Mouse (Mus musculus): ENCODE data around the gene Lrrc55. TPM values are rescaled to one million over a fixed set of nuclear protein-coding genes. Genes with fewer than 3 reads are reported as not detected.

The Lrrc55 gene
- polyA plus RNA-seq, 1 experiment = 1.5 TPM

GRCm38 (mm10) chr2:85198011-85198965, 1.3 kb upstream of the Lrrc55 start:
- Histone ChIP-seq H3K27ac (ENCODE audit: insufficient read depth, low read depth, low read length) (no peak overlapping the region), H3K4me1 (ENCODE audit: control insufficient read depth, insufficient read depth, insufficient read length, low read length) (no peaks in the 10 kb centered on the region), H3K4me3 (ENCODE audit: low read depth, low read length) (peak overlapping the region; percentile 39), H3K36me3 (ENCODE audit: control insufficient read depth, insufficient read depth, low read length) (no peaks in the 10 kb centered on the region), H3K27me3 (ENCODE audit: control insufficient read depth, insufficient read depth, low read length) (no peaks in the 10 kb centered on the region)
- TF ChIP-seq POLR2A (IDR thresholded peaks at IDR 0.05; ENCODE audit: low read depth, low read length) (no peak), CTCF (IDR thresholded peaks at IDR 0.05; ENCODE audit: extremely low read depth, insufficient read length, insufficient replicate concordance, low read depth, low read length) (no peak)
- WGBS = 9% methylated on average over 24 of the region's 24 CpGs

GRCm38 (mm10) chr2:85194566-85194965, 2.4 kb downstream of the Lrrc55 start:
- 62% methylated on average over 1 of the region's 1 CpGs for WGBS
- TF ChIP-seq POLR2A (IDR thresholded peaks at IDR 0.05; ENCODE audit: low read depth, low read length) (no peak), CTCF (IDR thresholded peaks at IDR 0.05; ENCODE audit: extremely low read depth, insufficient read length, insufficient replicate concordance, low read depth, low read length) (no peak)
- Histone ChIP-seq H3K27me3 (ENCODE audit: control insufficient read depth, insufficient read depth, low read length) (no peaks in the 10 kb centered on the region), H3K36me3 (ENCODE audit: control insufficient read depth, insufficient read depth, low read length) (no peaks in the 10 kb centered on the region), H3K27ac (ENCODE audit: insufficient read depth, low read depth, low read length) (no peak overlapping the region), H3K4me3 (ENCODE audit: low read depth, low read length) (no peak overlapping the region), H3K4me1 (ENCODE audit: control insufficient read depth, insufficient read depth, insufficient read length, low read length) (no peaks in the 10 kb centered on the region)

- Histone ChIP-seq H3K27ac (ENCODE audit: insufficient read depth, low read depth, low read length) (no peak overlapping the region), H3K4me3 (ENCODE audit: low read depth, low read length) (no peak overlapping the region), H3K4me1 (ENCODE audit: control insufficient read depth, insufficient read depth, insufficient read length, low read length) (no peaks in the 10 kb centered on the region), H3K36me3 (ENCODE audit: control insufficient read depth, insufficient read depth, low read length) (no peaks in the 10 kb centered on the region), H3K27me3 (ENCODE audit: control insufficient read depth, insufficient read depth, low read length) (no peaks in the 10 kb centered on the region)
- WGBS = 84% methylated on average over 6 of the region's 6 CpGs
- no peak for TF ChIP-seq POLR2A (IDR thresholded peaks at IDR 0.05; ENCODE audit: low read depth, low read length)
- TF ChIP-seq CTCF (IDR thresholded peaks at IDR 0.05; ENCODE audit: extremely low read depth, insufficient read length, insufficient replicate concordance, low read depth, low read length) = no peak
Observed at GRCm38 (mm10) chr2:85187582-85188151, 9.3 kb downstream of the Lrrc55 start.

GRCm38 (mm10) chr2:85178139-85178800, 18.7 kb downstream of the Lrrc55 start:
- TF ChIP-seq CTCF (IDR thresholded peaks at IDR 0.05; ENCODE audit: extremely low read depth, insufficient read length, insufficient replicate concordance, low read depth, low read length) (no peak), POLR2A (IDR thresholded peaks at IDR 0.05; ENCODE audit: low read depth, low read length) (no peak)
- no peaks in the 10 kb centered on the region for H3K36me3 ChIP-seq (ENCODE audit: control insufficient read depth, insufficient read depth, low read length)
- H3K4me3 ChIP-seq (ENCODE audit: low read depth, low read length) = no peak overlapping the region
- no peak overlapping the region for H3K27ac ChIP-seq (ENCODE audit: insufficient read depth, low read depth, low read length)
- no peaks in the 10 kb centered on the region for H3K4me1 ChIP-seq (ENCODE audit: control insufficient read depth, insufficient read depth, insufficient read length, low read length)
- H3K27me3 ChIP-seq (ENCODE audit: control insufficient read depth, insufficient read depth, low read length) = no peaks in the 10 kb centered on the region
- WGBS = 62% methylated on average over 4 of the region's 4 CpGs

GRCm38 (mm10) chr2:85173545-85173944, 23.5 kb downstream of the Lrrc55 start:
- Histone ChIP-seq H3K4me3 (ENCODE audit: low read depth, low read length) (no peak overlapping the region), H3K27me3 (ENCODE audit: control insufficient read depth, insufficient read depth, low read length) (no peaks in the 10 kb centered on the region), H3K36me3 (ENCODE audit: control insufficient read depth, insufficient read depth, low read length) (no peaks in the 10 kb centered on the region), H3K27ac (ENCODE audit: insufficient read depth, low read depth, low read length) (no peak overlapping the region), H3K4me1 (ENCODE audit: control insufficient read depth, insufficient read depth, insufficient read length, low read length) (no peaks in the 10 kb centered on the region)
- WGBS = 87% methylated on average over 6 of the region's 6 CpGs
- TF ChIP-seq POLR2A (IDR thresholded peaks at IDR 0.05; ENCODE audit: low read depth, low read length) = no peak
- TF ChIP-seq CTCF (IDR thresholded peaks at IDR 0.05; ENCODE audit: extremely low read depth, insufficient read length, insufficient replicate concordance, low read depth, low read length) = no peak

- 45% methylated on average over 2 of the region's 2 CpGs for WGBS
- H3K27ac ChIP-seq (ENCODE audit: insufficient read depth, low read depth, low read length) = no peak overlapping the region
- no peaks in the 10 kb centered on the region for H3K4me1 ChIP-seq (ENCODE audit: control insufficient read depth, insufficient read depth, insufficient read length, low read length)
- TF ChIP-seq CTCF (IDR thresholded peaks at IDR 0.05; ENCODE audit: extremely low read depth, insufficient read length, insufficient replicate concordance, low read depth, low read length) = no peak
- H3K27me3 ChIP-seq (ENCODE audit: control insufficient read depth, insufficient read depth, low read length) = no peaks in the 10 kb centered on the region
- H3K36me3 ChIP-seq (ENCODE audit: control insufficient read depth, insufficient read depth, low read length) = no peaks in the 10 kb centered on the region
- H3K4me3 ChIP-seq (ENCODE audit: low read depth, low read length) = no peak overlapping the region
Observed at GRCm38 (mm10) chr2:85172763-85173103, 24.3 kb downstream of the Lrrc55 start.

All from small intestine, adult 2 months (tissue).